Mouse (Mus musculus) heart, embryonic 15.5 days (tissue): ENCODE results near the gene Klf8. TPM values are rescaled to one million over a fixed set of nuclear protein-coding genes. Genes with fewer than 3 reads are reported as not detected.
"Not testable (repeated sequence)": the region's sequence is repeated elsewhere in the genome, so short reads cannot be mapped to it uniquely, and the experiment has no call there.

ENCODE experiments used
- ATAC-seq: fragments of 200-750 bp; cut with Nextera tagmentation; replicated peaks from 2 replicates; pipeline ENCODE4 v1.8.0; 2017; ENCODE audit warnings: low read depth, moderate TSS enrichment; ENCODE audit not compliant: insufficient number of reproducible peaks, insufficient read depth, low FRiP score
- H3K27ac ChIP-seq: fragments of 300-500 bp; sonication (generic); 2 replicates; pipeline ENCODE4 v1.5.1; 2015; ENCODE audit warnings: mild to moderate bottlenecking, inconsistent platforms
- H3K27me3 ChIP-seq: fragments of 300-500 bp; sonication (generic); 2 replicates; pipeline ENCODE4 v1.6.1; 2015; ENCODE audit warnings: inconsistent platforms
- H3K36me3 ChIP-seq: fragments of 300-500 bp; sonication (generic); 2 replicates; pipeline ENCODE4 v1.6.1; 2015; ENCODE audit warnings: mild to moderate bottlenecking, inconsistent platforms
- H3K4me1 ChIP-seq: fragments of 300-500 bp; sonication (generic); replicated peaks from 2 replicates; pipeline ENCODE4 v1.6.1; 2015; ENCODE audit warnings: inconsistent platforms
- H3K4me2 ChIP-seq: fragments of 300-500 bp; sonication (generic); 2 replicates; pipeline ENCODE4 v1.6.1; 2015; ENCODE audit warnings: inconsistent platforms, mild to moderate bottlenecking, moderate library complexity
- H3K4me3 ChIP-seq: fragments of 300-500 bp; sonication (generic); 2 replicates; pipeline ENCODE4 v1.5.1; 2015; ENCODE audit warnings: mild to moderate bottlenecking, inconsistent platforms
- H3K9ac ChIP-seq: fragments of 300-500 bp; sonication (generic); 2 replicates; pipeline ENCODE4 v1.6.1; 2015; ENCODE audit warnings: mild to moderate bottlenecking, inconsistent platforms
- H3K9me3 ChIP-seq: fragments of 300-500 bp; sonication (generic); replicated peaks from 2 replicates; pipeline ENCODE4 v1.6.1; 2016; ENCODE audit warnings: inconsistent platforms
- WGBS: fragments of 180-500 bp; shearing (Covaris S2); methylation state at CpG from one replicate; pipeline ENCODE4 v1.1.7; 2015; ENCODE audit warnings: mixed read lengths; 5-methylcytosine and 5-hydroxymethylcytosine counted together
- polyA plus RNA-seq: library from polyadenylated mRNA; unstranded; fragments of >200 nt; fragmentation: Nextera tagmentation; extraction: Ambion mirVana; gene quantifications from 2 replicates; pipeline ENCODE4 v1.2.1, GENCODE M21; 2015

Gene Klf8
- polyA plus RNA-seq = 0.62 and 0.67 TPM in 2 replicates

GRCm38 (mm10) chrX:153237304-153237919 lies at the start of gene Klf8:
TSS of gene Klf8 (plus strand) at chrX:153237466.
- H3K4me3 ChIP-seq = peak within 1 kb of the TSS; percentile 65
- H3K36me3 ChIP-seq = no peaks in the 10 kb centered on the region
- no peak for ATAC-seq
- H3K4me2 ChIP-seq = peak within 1 kb of the TSS; percentile 75
- H3K27me3 ChIP-seq = no peaks in the 10 kb centered on the region
- peak within 1 kb of the TSS; percentile 41; the same call in 1 of the 2 replicates for H3K9ac ChIP-seq
- WGBS = 15% methylated on average over 17 of the region's 17 CpGs
- no peak within 1 kb of the TSS for H3K27ac ChIP-seq
- H3K9me3 ChIP-seq = no peaks in the 10 kb centered on the region
- no peaks in the 10 kb centered on the region for H3K4me1 ChIP-seq

GRCm38 (mm10) chrX:153199185-153199584 lies 38.1 kb upstream of the Klf8 start:
- H3K4me2 ChIP-seq, H3K9me3 ChIP-seq, H3K9ac ChIP-seq, H3K36me3 ChIP-seq, H3K27ac ChIP-seq, ATAC-seq, H3K4me1 ChIP-seq, H3K4me3 ChIP-seq, H3K27me3 ChIP-seq: not testable (repeated sequence)
- 69% methylated on average over 2 of the region's 2 CpGs for WGBS

- 52% methylated on average over 1 of the region's 1 CpGs for WGBS
- Histone ChIP-seq H3K27ac (no peak overlapping the region), H3K4me2 (no peak overlapping the region), H3K4me3 (no peak overlapping the region), H3K27me3 (no peaks in the 10 kb centered on the region), H3K4me1 (no peaks in the 10 kb centered on the region), H3K36me3 (no peaks in the 10 kb centered on the region), H3K9ac (no peak overlapping the region), H3K9me3 (no peaks in the 10 kb centered on the region)
- ATAC-seq = no peak
Observed at GRCm38 (mm10) chrX:153211101-153211500, 26.2 kb upstream of the Klf8 start.

- no peaks in the 10 kb centered on the region for H3K4me1 ChIP-seq
- H3K27me3 ChIP-seq = no peaks in the 10 kb centered on the region
- no peaks in the 10 kb centered on the region for H3K9me3 ChIP-seq
- WGBS = 37% methylated on average over 2 of the region's 2 CpGs
- ATAC-seq = no peak
- H3K36me3 ChIP-seq = no peaks in the 10 kb centered on the region
- no peak overlapping the region for H3K4me2 ChIP-seq
- H3K27ac ChIP-seq = no peak overlapping the region
- no peak overlapping the region for H3K9ac ChIP-seq
- no peak overlapping the region for H3K4me3 ChIP-seq
Observed at GRCm38 (mm10) chrX:153231240-153231639, 6.0 kb upstream of the Klf8 start.

GRCm38 (mm10) chrX:153233255-153233654 lies 4.0 kb upstream of the Klf8 start:
- ATAC-seq = no peak
- H3K4me2 ChIP-seq = no peak overlapping the region
- 25% methylated on average over 10 of the region's 10 CpGs for WGBS
- H3K27ac ChIP-seq = no peak overlapping the region
- H3K4me3 ChIP-seq = no peak overlapping the region
- no peaks in the 10 kb centered on the region for H3K9me3 ChIP-seq
- no peaks in the 10 kb centered on the region for H3K36me3 ChIP-seq
- no peak overlapping the region for H3K9ac ChIP-seq
- H3K27me3 ChIP-seq = no peaks in the 10 kb centered on the region
- no peaks in the 10 kb centered on the region for H3K4me1 ChIP-seq

- Histone ChIP-seq H3K36me3 (no peaks in the 10 kb centered on the region), H3K9me3 (no peaks in the 10 kb centered on the region), H3K27ac (no peak overlapping the region), H3K4me2 (peak overlapping the region; percentile 75), H3K4me3 (peak overlapping the region; percentile 65), H3K9ac (peak overlapping the region; percentile 41; the same call in 1 of the 2 replicates), H3K27me3 (no peaks in the 10 kb centered on the region), H3K4me1 (no peaks in the 10 kb centered on the region)
- 14% methylated on average over 23 of the region's 23 CpGs for WGBS
- no peak; the same call in 1 of the 2 replicates for ATAC-seq
Observed at GRCm38 (mm10) chrX:153237920-153238504, 746 bp downstream of the Klf8 start.

GRCm38 (mm10) chrX:153254256-153254655 lies 17.0 kb downstream of the Klf8 start:
- Histone ChIP-seq H3K9ac (no peak overlapping the region), H3K4me3 (no peak overlapping the region), H3K4me1 (no peaks in the 10 kb centered on the region), H3K36me3 (no peaks in the 10 kb centered on the region), H3K9me3 (no peaks in the 10 kb centered on the region), H3K27me3 (no peaks in the 10 kb centered on the region), H3K27ac (no peak overlapping the region), H3K4me2 (no peak overlapping the region)
- WGBS = 60% methylated on average over 1 of the region's 1 CpGs
- no peak for ATAC-seq

- no peaks in the 10 kb centered on the region for H3K9me3 ChIP-seq
- no peak overlapping the region for H3K4me2 ChIP-seq
- ATAC-seq = no peak
- H3K9ac ChIP-seq = no peak overlapping the region
- WGBS = 40% methylated on average over 2 of the region's 2 CpGs
- no peaks in the 10 kb centered on the region for H3K4me1 ChIP-seq
- no peak overlapping the region for H3K4me3 ChIP-seq
- H3K36me3 ChIP-seq = no peaks in the 10 kb centered on the region
- H3K27ac ChIP-seq = no peak overlapping the region
- no peaks in the 10 kb centered on the region for H3K27me3 ChIP-seq
Observed at GRCm38 (mm10) chrX:153255504-153255903, 18.2 kb downstream of the Klf8 start.

GRCm38 (mm10) chrX:153282185-153282584 lies 44.9 kb downstream of the Klf8 start:
- no peaks in the 10 kb centered on the region for H3K27me3 ChIP-seq
- no peak overlapping the region for H3K9ac ChIP-seq
- 66% methylated on average over 2 of the region's 2 CpGs for WGBS
- H3K9me3 ChIP-seq = no peaks in the 10 kb centered on the region
- H3K4me1 ChIP-seq = no peaks in the 10 kb centered on the region
- no peak overlapping the region for H3K4me2 ChIP-seq
- ATAC-seq = no peak
- H3K4me3 ChIP-seq = no peak overlapping the region
- no peak overlapping the region for H3K27ac ChIP-seq
- no peaks in the 10 kb centered on the region for H3K36me3 ChIP-seq

GRCm38 (mm10) chrX:153311356-153311755 lies 74.1 kb downstream of the Klf8 start:
- ATAC-seq = no peak
- Histone ChIP-seq H3K27ac (no peak overlapping the region), H3K4me3 (no peak overlapping the region), H3K4me1 (no peaks in the 10 kb centered on the region), H3K36me3 (no peaks in the 10 kb centered on the region), H3K4me2 (no peak overlapping the region), H3K27me3 (no peaks in the 10 kb centered on the region), H3K9ac (no peak overlapping the region), H3K9me3 (no peaks in the 10 kb centered on the region)
- WGBS = 91% methylated on average over 4 of the region's 4 CpGs

GRCm38 (mm10) chrX:153323105-153323504 lies 85.8 kb downstream of the Klf8 start:
- no peak for ATAC-seq
- H3K36me3 ChIP-seq = no peaks in the 10 kb centered on the region
- 40% methylated on average over 3 of the region's 3 CpGs for WGBS
- H3K9ac ChIP-seq = no peak overlapping the region
- no peak overlapping the region for H3K27ac ChIP-seq
- H3K4me2 ChIP-seq = no peak overlapping the region
- no peak overlapping the region for H3K4me3 ChIP-seq
- no peaks in the 10 kb centered on the region for H3K9me3 ChIP-seq
- H3K27me3 ChIP-seq = no peaks in the 10 kb centered on the region
- H3K4me1 ChIP-seq = no peaks in the 10 kb centered on the region

- H3K4me3 ChIP-seq, H3K9me3 ChIP-seq, H3K4me1 ChIP-seq, ATAC-seq, H3K27me3 ChIP-seq, H3K4me2 ChIP-seq, H3K9ac ChIP-seq, H3K36me3 ChIP-seq, H3K27ac ChIP-seq: not testable (repeated sequence)
- 63% methylated on average over 3 of the region's 3 CpGs for WGBS
Observed at GRCm38 (mm10) chrX:153334140-153334539, 96.9 kb downstream of the Klf8 start.
